Mouse (Mus musculus) bone marrow, adult 2 months (tissue): ENCODE data around the gene Fam43b.

Experiments
- CTCF ChIP-seq: fragments of 200-500 bp; IDR thresholded peaks from 2 replicates; pipeline ENCODE4 v1.5.1; 2011; ENCODE audit warnings: low read length, control low read depth; ENCODE audit not compliant: control insufficient read depth, insufficient read depth
- POLR2A ChIP-seq: fragments of 200-500 bp; IDR thresholded peaks from 2 replicates; pipeline ENCODE4 v1.6.1; 2011; ENCODE audit warnings: low read depth, mild to moderate bottlenecking, control low read depth, low read length, borderline replicate concordance; ENCODE audit not compliant: control insufficient read depth

DNA sequence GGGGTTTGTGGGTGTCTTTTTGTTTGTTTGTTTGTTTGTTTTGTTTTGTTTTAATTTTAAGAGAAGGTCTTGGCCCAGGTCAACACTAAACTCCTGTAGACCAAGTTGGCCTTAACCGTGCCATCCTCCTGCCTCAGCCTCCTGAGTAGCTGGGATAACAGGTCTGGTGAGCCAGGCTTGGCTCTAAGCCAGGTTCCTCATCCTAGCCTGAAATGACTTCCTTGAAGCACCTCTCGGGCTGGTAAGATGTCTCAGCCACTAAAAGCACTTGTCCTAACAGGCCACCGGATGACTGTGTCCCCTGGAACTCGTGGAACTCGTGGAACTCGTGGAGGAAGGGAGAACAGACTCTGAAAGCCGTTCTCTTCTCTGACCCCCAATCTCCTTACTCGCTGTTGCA is 40.2 kb downstream of the Fam43b start:
- TF ChIP-seq CTCF (no peak), POLR2A (no peak)
